In genomic region chr5:90902380-90903260, GRCm38 (mm10) we compare ENCODE assay signal across 8 mouse cellular contexts. TPM values are rescaled to one million over a fixed set of nuclear protein-coding genes. Genes with fewer than 3 reads are reported as not detected.
A peak's percentile ranks its signal among the peaks of the same experiment; 100 is the strongest.
DNase-seq lines count a peak whose midpoint lies in the region; ATAC-seq and TF ChIP-seq lines count a peak whose summit lies in the region.

No protein-coding gene starts in this region.

- H3K27ac ChIP-seq in lung, embryonic 14.5 days (ENCODE audit: low read depth): no peak overlapping the region
- no peak overlapping the region for H3K27ac ChIP-seq in embryonic facial prominence, embryonic 12.5 days
- no peak overlapping the region for H3K27ac ChIP-seq in midbrain, embryonic 13.5 days

- peak overlapping the region; percentile 23; the same call in 1 of the 2 replicates for H3K4me3 ChIP-seq in lung, embryonic 14.5 days (ENCODE audit: low read depth, low read length)
- H3K4me3 ChIP-seq in embryonic facial prominence, embryonic 12.5 days: peak overlapping the region; percentile 26
- H3K4me3 ChIP-seq in midbrain, embryonic 13.5 days (replicated peaks): peak overlapping the region; percentile 40

- no peaks in the 10 kb centered on the region for H3K36me3 ChIP-seq in lung, embryonic 14.5 days (ENCODE audit: insufficient read depth)
- no peaks in the 10 kb centered on the region for H3K36me3 ChIP-seq in embryonic facial prominence, embryonic 12.5 days
- H3K36me3 ChIP-seq in midbrain, embryonic 13.5 days: no peaks in the 10 kb centered on the region

- ATAC-seq in lung, embryonic 14.5 days (ENCODE audit: insufficient read depth): 0 out of 2 replicates have a peak, but pooled peaks have one; percentile 46
- ATAC-seq in embryonic facial prominence, embryonic 12.5 days (ENCODE audit: insufficient number of reproducible peaks, insufficient read depth, low FRiP score, low TSS enrichment): no peak
- ATAC-seq in midbrain, embryonic 13.5 days: peak; percentile 79

- DNase-seq in lung, embryonic 14.5 days: peak; percentile 37
- no peak for DNase-seq in lung, adult 18-20 months
- peak; percentile 31 for DNase-seq in kidney, postnatal 10 days
- no peak for DNase-seq in adrenal gland, postnatal 14 days
- DNase-seq in urinary bladder, postnatal 10 days (ENCODE audit: low spot score): no peak
- DNase-seq in adrenal gland, adult 18-20 months (ENCODE audit: low spot score in 2 of 2): no peak

- peaks cover 17% of the 10 kb centered on the region for H3K27me3 ChIP-seq in lung, embryonic 14.5 days (ENCODE audit: insufficient read depth, low read length)
- peaks cover 18% of the 10 kb centered on the region for H3K27me3 ChIP-seq in embryonic facial prominence, embryonic 12.5 days
- peaks cover 16% of the 10 kb centered on the region for H3K27me3 ChIP-seq in midbrain, embryonic 13.5 days

- H3K4me1 ChIP-seq in lung, embryonic 14.5 days (ENCODE audit: insufficient read depth): peaks cover 5% of the 10 kb centered on the region; the same call in 1 of the 2 replicates
- peaks cover 15% of the 10 kb centered on the region; the same call in 1 of the 2 replicates for H3K4me1 ChIP-seq in embryonic facial prominence, embryonic 12.5 days
- H3K4me1 ChIP-seq in midbrain, embryonic 13.5 days (replicated peaks): peaks cover 11% of the 10 kb centered on the region

- WGBS in lung, embryonic 14.5 days: 7% methylated on average over 10 of the region's 10 CpGs
- 10% methylated on average over 10 of the region's 10 CpGs for WGBS in embryonic facial prominence, embryonic 12.5 days
- WGBS in midbrain, embryonic 13.5 days: 11% methylated on average over 10 of the region's 10 CpGs

- peak overlapping the region; percentile 65 for H3K4me2 ChIP-seq in lung, embryonic 14.5 days
- peak overlapping the region; percentile 66 for H3K4me2 ChIP-seq in embryonic facial prominence, embryonic 12.5 days (replicated peaks)
- peak overlapping the region; percentile 73 for H3K4me2 ChIP-seq in midbrain, embryonic 13.5 days (replicated peaks)

- H3K9me3 ChIP-seq in lung, embryonic 14.5 days (ENCODE audit: low read depth, low read length): no peaks in the 10 kb centered on the region
- H3K9me3 ChIP-seq in embryonic facial prominence, embryonic 12.5 days: no peaks in the 10 kb centered on the region
- H3K9me3 ChIP-seq in midbrain, embryonic 13.5 days: no peaks in the 10 kb centered on the region

- peak; percentile 51 for TF ChIP-seq CTCF in lung, embryonic 14.5 days (IDR thresholded peaks at IDR 0.05; ENCODE audit: low read depth)

- no peak overlapping the region for H3K9ac ChIP-seq in lung, embryonic 14.5 days
- H3K9ac ChIP-seq in embryonic facial prominence, embryonic 12.5 days: no peak overlapping the region
- no peak overlapping the region for H3K9ac ChIP-seq in midbrain, embryonic 13.5 days (replicated peaks)

RNA-seq across cellular contexts. Expression of gene Cxcl2, which starts 1.1 kb away (rescaled TPM):
- polyA plus RNA-seq in lung, embryonic 14.5 days (2014; fragmentation: Nextera tagmentation; extraction: Ambion mirVana): not detected in 2 replicates
- not detected in 2 replicates for polyA plus RNA-seq in embryonic facial prominence, embryonic 12.5 days (2016; fragmentation: Nextera tagmentation; extraction: Ambion mirVana)
- not detected in 2 replicates for polyA plus RNA-seq in midbrain, embryonic 13.5 days (2015; fragmentation: Nextera tagmentation; extraction: Ambion mirVana)
- total RNA-seq in adrenal gland, postnatal 14 days (2021): 0.30 TPM in 1 of 2 replicates, not detected in the other
- under 1 TPM in 1 of 2 experiments, not detected in 1; 0.32 TPM for total RNA-seq in adrenal gland, adult 18-20 months (2021)

RNA-seq across cellular contexts. Expression of gene Cxcl1, which starts 11.6 kb away (rescaled TPM):
- 0.72 and 1.3 TPM in 2 replicates for polyA plus RNA-seq in lung, embryonic 14.5 days (2014; fragmentation: Nextera tagmentation; extraction: Ambion mirVana)
- polyA plus RNA-seq in embryonic facial prominence, embryonic 12.5 days (2016; fragmentation: Nextera tagmentation; extraction: Ambion mirVana): 0.41 and 0.50 TPM in 2 replicates
- polyA plus RNA-seq in midbrain, embryonic 13.5 days (2015; fragmentation: Nextera tagmentation; extraction: Ambion mirVana): 0.22 TPM in 1 of 2 replicates, not detected in the other
- total RNA-seq in adrenal gland, postnatal 14 days (2021): 0.86 and 1.3 TPM in 2 replicates
- total RNA-seq in adrenal gland, adult 18-20 months (2021): 1 to 10 TPM in 1 of 2 experiments, under 1 TPM in 1; 0.86 to 1.5 TPM

RNA-seq across cellular contexts. Expression of gene Mthfd2l, which starts 28.3 kb away (rescaled TPM):
- polyA plus RNA-seq in lung, embryonic 14.5 days (2014; fragmentation: Nextera tagmentation; extraction: Ambion mirVana): 49.9 and 51.2 TPM in 2 replicates
- polyA plus RNA-seq in embryonic facial prominence, embryonic 12.5 days (2016; fragmentation: Nextera tagmentation; extraction: Ambion mirVana): 74.0 and 76.6 TPM in 2 replicates
- polyA plus RNA-seq in midbrain, embryonic 13.5 days (2015; fragmentation: Nextera tagmentation; extraction: Ambion mirVana): 98.9 and 99.1 TPM in 2 replicates
- 15.3 and 16.7 TPM in 2 replicates for total RNA-seq in adrenal gland, postnatal 14 days (2021)
- 10 to 100 TPM; 19.6 to 20.6 TPM for total RNA-seq in adrenal gland, adult 18-20 months (2021)

Comparison
In these comparisons a context has a peak if more than half of its experiments do, and no peak if none do; other contexts are left out.
1. DNase-seq: peak in lung, embryonic 14.5 days (single experiment) and kidney, postnatal 10 days (single experiment); none in lung, adult 18-20 months (0 of 2), adrenal gland, postnatal 14 days (single experiment), urinary bladder, postnatal 10 days (single experiment) and adrenal gland, adult 18-20 months (0 of 2).
2. Peak in every context shown above with its lines, with median percentiles within 50 percentile points of each other: H3K4me2 ChIP-seq and H3K4me3 ChIP-seq.